Mouse (Mus musculus): ENCODE measurements at regions not wholly inside any gene's neighbourhood (a gene's known extent, or its start where the extent isn't known, plus 50 kb on each side); places are given as distances from the start of the nearest gene placed in this dataset.

- no peak for ATAC-seq
Observed at GRCm38 (mm10) chr17:87202958-87203720, 62.6 kb downstream of the Mcfd2 start.

GRCm38 (mm10) chr17:87202490-87202889 is 63.2 kb downstream of the Mcfd2 start:
- ATAC-seq: peak; percentile 54

GRCm38 (mm10) chr17:87200721-87201242 is 65.0 kb downstream of the Mcfd2 start:
- ATAC-seq: no peak

GRCm38 (mm10) chr17:87200134-87200533 is 65.6 kb downstream of the Mcfd2 start:
- ATAC-seq: no peak

GRCm38 (mm10) chr17:87199134-87199533 is 66.6 kb downstream of the Mcfd2 start:
- ATAC-seq: no peak

GRCm38 (mm10) chr17:87197434-87197833 is 68.3 kb downstream of the Mcfd2 start:
- ATAC-seq: no peak

GRCm38 (mm10) chr17:87194639-87195038 is 71.1 kb downstream of the Mcfd2 start:
- no peak for ATAC-seq

GRCm38 (mm10) chr17:87193482-87193881 is 72.3 kb downstream of the Mcfd2 start:
- ATAC-seq: no peak

GRCm38 (mm10) chr17:87189670-87190069 is 76.1 kb downstream of the Mcfd2 start:
- ATAC-seq: no peak

Measured in inflammation-experienced regulatory T-cells, adult 6 months (primary cell).